Mouse (Mus musculus): Measurements from ENCODE around the gene AI597479.

AI597479 gene

GRCm38 (mm10) chr1:43163467-43164418 lies 65.2 kb downstream of the AI597479 start:
- DNase-seq: peak; percentile 68

- no peak for DNase-seq
Measured at GRCm38 (mm10) chr1:43164582-43164981, 66.1 kb downstream of the AI597479 start.
